Mouse (Mus musculus) activated CD4-positive, CD25-positive, alpha-beta regulatory T cell, adult 4 months (primary cell): Measurements from ENCODE around the gene Polr2a. TPM values are rescaled to one million over a fixed set of nuclear protein-coding genes. Genes with fewer than 3 reads are reported as not detected.

Experiments
- ATAC-seq: one replicate; pipeline ENCODE4 v1.8.0; 2017
- polyA plus RNA-seq, 2 experiments: library from polyadenylated mRNA; unstranded; fragments of 100-300 nt; shearing (Covaris generic); gene quantifications; one replicate each; pipeline ENCODE4 v1.2.1; 2017

Polr2a gene
- polyA plus RNA-seq = 10 to 100 TPM; 24.0 to 28.8 TPM

GRCm38 (mm10) chr11:69758478-69758970, at the start of gene Polr2a:
Gene Polr2a (minus strand): TSS chr11:69758637.
- peak; percentile 63 for ATAC-seq

GRCm38 (mm10) chr11:69807641-69808040, 49.2 kb upstream of the Polr2a start:
- no peak for ATAC-seq

- ATAC-seq = no peak
Measured at GRCm38 (mm10) chr11:69806378-69806777, 47.9 kb upstream of the Polr2a start.

- no peak for ATAC-seq
Measured at GRCm38 (mm10) chr11:69804972-69805909, 46.8 kb upstream of the Polr2a start, which contains the start of gene Tmem102. Gene Tmem102 (minus strand): TSS chr11:69805624.

- ATAC-seq = no peak
Measured at GRCm38 (mm10) chr11:69804652-69804940, 46.2 kb upstream of the Polr2a start.

GRCm38 (mm10) chr11:69803786-69804651, 45.6 kb upstream of the Polr2a start:
- ATAC-seq = peak; percentile 62

- ATAC-seq = no peak
Measured at GRCm38 (mm10) chr11:69803328-69803727, 44.9 kb upstream of the Polr2a start.

GRCm38 (mm10) chr11:69802648-69803105, 44.2 kb upstream of the Polr2a start:
- peak; percentile 32 for ATAC-seq

GRCm38 (mm10) chr11:69801379-69801977, 43.0 kb upstream of the Polr2a start, which contains the start of gene Fgf11:
Gene Fgf11 (minus strand): TSS chr11:69801857.
- no peak for ATAC-seq

- no peak for ATAC-seq
Measured at GRCm38 (mm10) chr11:69800392-69801197, 42.2 kb upstream of the Polr2a start.

GRCm38 (mm10) chr11:69800138-69800391, 41.6 kb upstream of the Polr2a start:
- no peak for ATAC-seq

GRCm38 (mm10) chr11:69799394-69800137, 41.1 kb upstream of the Polr2a start:
- ATAC-seq = no peak

- ATAC-seq = no peak
Measured at GRCm38 (mm10) chr11:69797924-69798323, 39.5 kb upstream of the Polr2a start.

GRCm38 (mm10) chr11:69795983-69796435, 37.6 kb upstream of the Polr2a start:
- ATAC-seq = no peak

GRCm38 (mm10) chr11:69795168-69795982, 36.9 kb upstream of the Polr2a start, which contains the start of gene Chrnb1:
Gene Chrnb1 (minus strand): TSS chr11:69795943.
- ATAC-seq = peak; percentile 100

GRCm38 (mm10) chr11:69793429-69793828, 35.0 kb upstream of the Polr2a start:
- ATAC-seq = no peak

- ATAC-seq = no peak
Measured at GRCm38 (mm10) chr11:69791420-69791819, 33.0 kb upstream of the Polr2a start.

GRCm38 (mm10) chr11:69789431-69789830, 31.0 kb upstream of the Polr2a start:
- ATAC-seq = no peak

- no peak for ATAC-seq
Measured at GRCm38 (mm10) chr11:69787306-69787705, 28.9 kb upstream of the Polr2a start.

- no peak for ATAC-seq
Measured at GRCm38 (mm10) chr11:69784793-69785272, 26.4 kb upstream of the Polr2a start.
